Mouse (Mus musculus) B cell, adult 2 months (primary cell): ENCODE measurements at regions not wholly inside any gene's neighbourhood (a gene's known extent, or its start where the extent isn't known, plus 50 kb on each side); places are given as distances from the start of the nearest gene placed in this dataset.

ENCODE experiments used
- DNase-seq, 2 experiments: peaks; one replicate each; pipeline ENCODE4 v3.0.0; 2022

GRCm38 (mm10) chr11:43952151-43952550 lies 51.1 kb upstream of the Adra1b start:
- DNase-seq: no peak

- no peak for DNase-seq
Observed at GRCm38 (mm10) chr11:43958241-43958975, 57.4 kb upstream of the Adra1b start.

DNA sequence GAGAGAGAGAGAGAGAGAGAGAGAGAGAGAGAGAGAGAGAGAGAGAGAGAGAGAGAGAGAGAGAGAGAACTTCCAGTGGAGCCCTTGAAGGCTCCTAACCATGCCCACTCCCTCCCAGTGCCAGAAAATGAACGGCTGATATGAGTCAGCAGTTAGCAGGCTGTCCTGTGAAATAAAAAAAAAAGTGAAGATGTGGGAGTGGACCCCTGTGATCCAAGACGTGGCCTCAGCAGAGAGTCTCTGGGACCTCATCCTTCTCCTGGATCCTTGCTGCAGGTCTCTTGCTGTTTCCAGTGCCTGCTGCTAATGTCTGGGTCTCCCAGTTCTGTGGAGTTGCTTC lies 57.9 kb upstream of the Adra1b start:
- DNase-seq: no peak

- DNase-seq: no peak
Observed at GRCm38 (mm10) chr11:43960348-43961105, 59.5 kb upstream of the Adra1b start.

DNA sequence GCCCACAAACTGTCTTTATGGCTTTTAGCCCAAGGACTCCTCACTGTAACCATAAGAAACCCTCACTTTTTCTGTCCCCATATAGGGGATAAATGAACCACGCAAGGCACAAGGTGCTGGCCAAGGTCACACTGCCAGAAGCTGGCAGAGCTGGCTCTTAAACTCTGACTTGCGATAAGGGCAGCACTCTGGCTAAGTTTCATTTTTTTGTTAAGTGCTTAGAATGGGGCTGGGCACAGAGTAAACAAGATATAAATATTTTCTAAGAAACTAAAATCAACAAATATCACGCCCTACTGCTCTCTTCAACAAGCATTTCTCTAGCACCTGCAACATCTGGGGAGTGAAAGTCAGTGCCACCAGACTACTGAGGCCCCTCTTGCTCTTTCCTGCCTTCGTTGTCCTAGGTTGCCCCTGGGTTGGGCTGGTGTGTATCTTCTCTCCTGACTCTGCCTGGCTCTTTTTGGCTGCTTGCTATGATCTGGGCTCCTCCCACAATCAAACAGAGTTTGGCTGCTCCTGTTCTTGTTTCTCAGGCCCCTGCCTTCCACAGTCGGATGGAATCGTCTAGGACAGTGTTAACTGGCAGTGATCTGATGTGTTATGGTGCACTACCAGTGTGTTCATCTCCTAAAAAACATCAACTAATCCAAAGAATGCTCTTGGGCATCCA lies 60.5 kb upstream of the Adra1b start:
- no peak for DNase-seq

DNA sequence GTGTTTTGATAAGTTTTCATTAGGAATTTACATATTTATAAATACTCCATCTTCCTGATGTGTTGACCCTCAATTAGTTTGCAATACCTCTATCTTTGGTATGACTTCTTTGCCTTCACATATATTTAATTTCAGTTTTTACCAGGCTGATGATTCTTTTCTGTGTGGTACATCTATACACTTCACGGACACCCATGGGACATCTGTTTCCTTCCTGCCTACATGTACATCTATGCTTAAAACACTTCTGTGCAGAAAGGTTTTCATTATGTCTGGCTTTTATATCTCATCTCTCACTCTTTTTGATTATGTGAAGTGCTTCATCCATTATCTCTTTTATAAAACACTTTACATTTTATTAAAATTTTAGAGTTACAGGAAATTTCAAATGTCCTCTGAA lies 66.8 kb upstream of the Adra1b start:
- no peak for DNase-seq

DNA sequence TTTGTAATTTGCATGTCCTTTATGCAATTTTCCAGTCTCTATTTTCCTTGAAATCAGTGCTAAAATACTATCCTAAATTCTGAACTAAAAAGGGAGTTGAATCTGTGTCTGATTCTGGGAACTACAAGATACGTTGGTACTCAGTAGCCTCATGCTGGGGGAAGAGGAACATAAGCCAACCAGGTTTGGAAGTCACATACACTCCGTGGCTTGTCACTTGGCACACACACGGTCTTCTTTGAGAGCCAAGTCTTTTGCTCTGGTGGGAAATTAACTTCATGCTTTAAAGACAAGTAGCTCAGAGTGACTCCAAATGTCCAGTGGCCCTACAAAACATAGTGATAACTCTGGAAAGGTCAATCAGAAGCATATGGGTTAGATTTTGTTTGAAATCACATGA lies 70.9 kb upstream of the Adra1b start:
- DNase-seq: no peak

DNA sequence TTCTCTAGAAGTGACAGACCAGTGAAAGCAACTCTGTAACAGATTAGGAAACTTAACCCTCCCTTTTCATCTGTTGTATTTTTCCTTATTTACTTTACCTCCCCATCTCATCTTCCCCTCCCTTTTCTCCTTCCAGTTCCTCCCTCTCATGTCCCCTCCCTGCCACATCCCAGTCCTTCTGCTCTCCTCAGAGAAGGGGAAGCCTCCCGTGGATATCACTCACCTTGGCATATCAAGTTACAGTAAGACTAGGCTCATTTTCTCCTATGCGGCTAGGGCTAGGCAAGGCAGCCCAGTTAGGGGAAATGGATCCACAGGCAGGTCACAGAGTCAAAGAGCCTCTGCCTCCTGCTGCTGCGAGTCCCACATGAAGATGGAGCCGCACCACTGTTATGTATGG lies 75.0 kb upstream of the Adra1b start:
- DNase-seq: no peak

- no peak for DNase-seq
Observed at GRCm38 (mm10) chr11:43979406-43979805, 78.4 kb upstream of the Adra1b start.

DNA sequence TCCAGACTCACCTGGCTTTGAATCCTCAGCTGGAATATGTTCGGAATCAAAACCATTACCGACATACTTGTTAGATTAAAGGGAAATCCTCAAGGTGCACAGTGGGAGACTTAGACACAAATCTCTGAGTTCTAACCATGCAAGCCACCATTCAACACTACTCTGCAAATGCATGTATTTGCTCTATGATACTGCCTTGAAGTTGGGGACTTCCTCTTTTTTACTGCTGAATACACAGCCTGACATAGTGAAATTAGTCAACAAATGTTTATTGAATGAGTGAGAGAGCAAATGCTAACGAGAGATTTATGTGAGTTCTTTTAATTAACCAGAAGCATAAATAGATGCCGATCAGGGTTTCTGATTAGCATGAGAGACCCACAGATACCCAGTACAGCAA lies 79.4 kb upstream of the Adra1b start:
- DNase-seq: no peak

GRCm38 (mm10) chr11:43989911-43990430 lies 89.0 kb upstream of the Adra1b start:
- DNase-seq: no peak

- no peak for DNase-seq
Observed at GRCm38 (mm10) chr11:43992011-43992471, 91.0 kb upstream of the Adra1b start.

DNA sequence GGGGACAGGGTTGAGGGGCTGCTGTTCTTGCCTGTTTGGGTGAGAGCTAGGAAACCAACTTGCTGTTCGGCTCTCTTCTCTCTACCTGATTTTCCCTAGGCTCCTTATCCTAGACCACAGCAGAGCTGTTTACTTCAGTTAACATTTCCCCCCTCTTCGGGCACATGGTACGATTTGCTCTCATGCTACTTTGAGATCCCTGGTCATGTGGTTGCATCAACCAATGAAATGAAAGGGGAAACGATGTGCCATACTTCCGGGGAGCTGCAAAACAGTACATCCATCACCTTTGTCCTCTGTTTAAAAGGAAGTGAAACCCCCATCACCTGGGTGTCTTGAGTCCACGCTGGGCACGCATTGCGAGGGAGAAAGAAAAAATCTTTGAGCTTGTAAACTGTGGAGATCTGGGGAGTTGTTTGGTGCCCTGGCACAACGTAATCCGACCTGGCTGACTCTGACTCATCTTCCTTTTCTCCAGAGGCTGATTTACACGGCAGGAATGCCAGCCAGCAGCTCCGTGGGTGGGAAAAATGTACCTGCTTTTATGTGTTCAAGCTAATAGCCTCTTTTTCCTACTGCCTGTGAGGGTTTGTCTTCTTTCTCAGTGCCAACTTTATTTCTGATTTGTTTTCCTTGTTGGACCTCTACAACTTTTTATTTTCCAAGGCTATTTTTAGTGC lies 97.2 kb upstream of the Adra1b start:
- DNase-seq: no peak

GRCm38 (mm10) chr11:44000056-44000455 lies 99.0 kb upstream of the Adra1b start:
- no peak for DNase-seq

- DNase-seq: no peak
Observed at GRCm38 (mm10) chr11:44001843-44002589, 101.0 kb upstream of the Adra1b start.

GRCm38 (mm10) chr11:44002716-44003522 lies 101.9 kb upstream of the Adra1b start:
- DNase-seq: no peak

- DNase-seq: no peak
Observed at GRCm38 (mm10) chr11:44007526-44008040, 106.6 kb upstream of the Adra1b start.

DNA sequence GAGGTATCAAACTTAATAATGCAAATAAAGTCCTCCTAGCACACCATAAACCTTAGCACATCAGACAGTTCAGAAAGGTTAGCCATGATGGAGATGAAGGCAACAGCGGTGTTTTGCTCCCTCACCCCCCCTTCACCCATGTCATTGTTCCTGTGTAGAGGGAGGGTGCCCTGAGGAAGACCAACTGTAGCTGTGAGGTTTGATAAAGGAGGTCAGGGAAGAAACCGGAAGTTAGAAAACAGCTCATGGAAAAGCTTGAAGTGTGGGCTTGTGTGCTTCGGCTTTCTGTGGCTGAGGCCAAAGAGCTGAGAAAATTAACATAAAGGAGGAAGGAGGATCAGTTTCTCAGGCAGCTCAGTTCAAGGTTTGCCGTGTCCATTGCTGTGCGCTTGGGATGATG lies 111.3 kb upstream of the Adra1b start:
- no peak for DNase-seq

- no peak for DNase-seq
Observed at GRCm38 (mm10) chr11:44013841-44014240, 112.8 kb upstream of the Adra1b start.

DNA sequence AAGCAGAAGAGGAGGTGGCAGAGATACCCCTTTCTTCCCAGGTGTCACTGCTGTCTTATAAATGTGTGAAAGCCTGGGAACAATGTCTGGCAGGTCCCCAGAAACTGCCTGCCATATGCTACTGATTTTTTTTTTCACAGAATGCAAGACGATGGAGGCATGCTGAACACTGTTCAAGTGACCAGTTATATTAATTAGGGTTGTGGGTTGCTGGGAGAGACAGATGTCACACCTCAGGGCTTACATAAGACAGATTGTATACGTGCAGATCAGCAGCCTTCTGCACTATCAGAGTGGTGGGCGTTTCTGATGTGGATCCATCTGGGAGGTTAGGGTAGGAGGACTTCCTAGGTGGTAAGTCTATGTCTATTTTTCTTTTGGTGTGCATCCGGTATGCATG lies 120.6 kb upstream of the Adra1b start:
- DNase-seq: no peak

- DNase-seq: no peak
Observed at GRCm38 (mm10) chr11:44027046-44027445, 126.0 kb upstream of the Adra1b start.
